Mouse (Mus musculus) kidney, embryonic 14.5 days (tissue): Measurements from ENCODE around the gene Abhd17b. TPM values are rescaled to one million over a fixed set of nuclear protein-coding genes. Genes with fewer than 3 reads are reported as not detected.
A peak's percentile ranks its signal among the peaks of the same experiment; 100 is the strongest.

Experiments
- ATAC-seq: fragments of 200-750 bp; cut with Nextera tagmentation; 2 replicates; pipeline ENCODE4 v1.8.0; 2017; ENCODE audit warnings: moderate number of reproducible peaks, mild to moderate bottlenecking, moderate TSS enrichment, moderate library complexity; ENCODE audit not compliant: low FRiP score, low TSS enrichment
- H3K27ac ChIP-seq: fragments of 300-500 bp; sonication (generic); 2 replicates; pipeline ENCODE4 v1.5.1; 2014; ENCODE audit warnings: low read depth, mild to moderate bottlenecking, low read length, moderate library complexity, mixed read lengths
- H3K27me3 ChIP-seq: fragments of 300-500 bp; sonication (generic); 2 replicates; pipeline ENCODE4 v1.6.1; 2014; ENCODE audit warnings: mild to moderate bottlenecking, low read length; ENCODE audit not compliant: control insufficient read depth, insufficient read depth
- H3K36me3 ChIP-seq: fragments of 300-500 bp; sonication (generic); 2 replicates; pipeline ENCODE4 v1.6.1; 2014; ENCODE audit warnings: low read length, mixed read lengths; ENCODE audit not compliant: control insufficient read depth, insufficient read depth
- H3K4me1 ChIP-seq: fragments of 300-500 bp; sonication (generic); 2 replicates; pipeline ENCODE4 v1.6.1; 2014; ENCODE audit warnings: low read length, mixed read lengths; ENCODE audit not compliant: control insufficient read depth, insufficient read depth
- H3K4me2 ChIP-seq: fragments of 300-500 bp; sonication (generic); replicated peaks from 2 replicates; pipeline ENCODE4 v1.6.1; 2014; ENCODE audit warnings: low read depth, mild to moderate bottlenecking, low read length
- H3K4me3 ChIP-seq: fragments of 300-500 bp; sonication (generic); 2 replicates; pipeline ENCODE4 v1.5.1; 2014; ENCODE audit warnings: mild to moderate bottlenecking, low read length
- H3K9ac ChIP-seq: fragments of 300-500 bp; sonication (generic); 2 replicates; pipeline ENCODE4 v1.6.1; 2014; ENCODE audit warnings: low read depth, mild to moderate bottlenecking, low read length, moderate library complexity
- H3K9me3 ChIP-seq: fragments of 300-500 bp; sonication (generic); 2 replicates; pipeline ENCODE4 v1.6.1; 2016; ENCODE audit warnings: low read length; ENCODE audit not compliant: control insufficient read depth
- WGBS: fragments of 180-500 bp; shearing (Covaris S2); extraction: QIAGEN DNeasy Blood & Tissue Kit; methylation state at CpG from one replicate; pipeline ENCODE4 v1.1.7; 2014; 5-methylcytosine and 5-hydroxymethylcytosine counted together
- polyA plus RNA-seq: library from polyadenylated mRNA; unstranded; fragments of >200 nt; fragmentation: Nextera tagmentation; extraction: Ambion mirVana; gene quantifications from 2 replicates; pipeline ENCODE4 v1.2.1, GENCODE M21; 2014

The Abhd17b gene
- polyA plus RNA-seq, 1 experiment from 2014 or later = 43.0 TPM

- H3K4me2 ChIP-seq = no peak overlapping the region
- no peaks in the 10 kb centered on the region for H3K9me3 ChIP-seq
- H3K36me3 ChIP-seq = no peaks in the 10 kb centered on the region
- no peak overlapping the region for H3K9ac ChIP-seq
- WGBS = 83% methylated on average over 1 of the region's 1 CpGs
- ATAC-seq = no peak
- H3K27me3 ChIP-seq = no peaks in the 10 kb centered on the region
- no peaks in the 10 kb centered on the region; the same call in 1 of the 2 replicates for H3K4me1 ChIP-seq
- no peak overlapping the region for H3K27ac ChIP-seq
- H3K4me3 ChIP-seq = no peak overlapping the region
Measured at GRCm38 (mm10) chr19:21643935-21644334, 9.1 kb upstream of the Abhd17b start.

GRCm38 (mm10) chr19:21645301-21645700 is 7.7 kb upstream of the Abhd17b start:
- Histone ChIP-seq H3K9ac (no peak overlapping the region), H3K27me3 (no peaks in the 10 kb centered on the region), H3K27ac (no peak overlapping the region), H3K4me3 (no peak overlapping the region), H3K9me3 (no peaks in the 10 kb centered on the region), H3K36me3 (no peaks in the 10 kb centered on the region), H3K4me1 (no peaks in the 10 kb centered on the region; the same call in 1 of the 2 replicates), H3K4me2 (no peak overlapping the region)
- WGBS = 26% methylated on average over 4 of the region's 4 CpGs
- ATAC-seq = peak; percentile 58; the same call in 1 of the 2 replicates

- 41% methylated on average over 6 of the region's 6 CpGs for WGBS
- H3K27ac ChIP-seq = no peak overlapping the region
- H3K4me2 ChIP-seq = no peak overlapping the region
- no peaks in the 10 kb centered on the region; the same call in 1 of the 2 replicates for H3K4me1 ChIP-seq
- no peaks in the 10 kb centered on the region for H3K9me3 ChIP-seq
- H3K4me3 ChIP-seq = no peak overlapping the region
- no peaks in the 10 kb centered on the region for H3K27me3 ChIP-seq
- ATAC-seq = no peak
- no peaks in the 10 kb centered on the region for H3K36me3 ChIP-seq
- H3K9ac ChIP-seq = no peak overlapping the region
Measured at GRCm38 (mm10) chr19:21646142-21646541, 6.8 kb upstream of the Abhd17b start.

DNA sequence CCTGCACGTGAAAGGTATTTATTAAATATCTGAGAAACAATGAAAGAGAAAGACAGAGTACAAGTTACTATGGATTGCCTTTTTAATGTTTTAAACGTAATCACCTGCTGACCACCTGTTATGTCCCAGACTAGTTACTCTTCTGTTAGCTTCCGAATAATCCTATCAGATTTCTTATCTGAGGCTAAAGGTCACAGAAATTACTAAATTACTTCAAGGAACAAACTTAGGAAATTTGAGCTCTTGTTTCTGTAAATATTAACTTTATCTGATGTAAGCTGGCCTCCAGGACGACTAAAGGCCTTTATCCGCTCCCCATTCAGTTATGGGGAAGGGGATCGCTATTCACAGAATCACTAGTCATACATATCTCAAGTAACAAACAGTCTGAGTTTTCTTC is 1.3 kb upstream of the Abhd17b start:
- H3K4me2 ChIP-seq = peak overlapping the region; percentile 72
- peak overlapping the region; percentile 84 for H3K4me3 ChIP-seq
- 36% methylated on average over 6 of the region's 6 CpGs for WGBS
- no peaks in the 10 kb centered on the region for H3K9me3 ChIP-seq
- H3K36me3 ChIP-seq = no peaks in the 10 kb centered on the region
- peak overlapping the region; percentile 67; the same call in 1 of the 2 replicates for H3K9ac ChIP-seq
- no peaks in the 10 kb centered on the region for H3K27me3 ChIP-seq
- H3K4me1 ChIP-seq = peaks cover 8% of the 10 kb centered on the region
- no peak for ATAC-seq
- H3K27ac ChIP-seq = no peak overlapping the region; the same call in 1 of the 2 replicates

DNA sequence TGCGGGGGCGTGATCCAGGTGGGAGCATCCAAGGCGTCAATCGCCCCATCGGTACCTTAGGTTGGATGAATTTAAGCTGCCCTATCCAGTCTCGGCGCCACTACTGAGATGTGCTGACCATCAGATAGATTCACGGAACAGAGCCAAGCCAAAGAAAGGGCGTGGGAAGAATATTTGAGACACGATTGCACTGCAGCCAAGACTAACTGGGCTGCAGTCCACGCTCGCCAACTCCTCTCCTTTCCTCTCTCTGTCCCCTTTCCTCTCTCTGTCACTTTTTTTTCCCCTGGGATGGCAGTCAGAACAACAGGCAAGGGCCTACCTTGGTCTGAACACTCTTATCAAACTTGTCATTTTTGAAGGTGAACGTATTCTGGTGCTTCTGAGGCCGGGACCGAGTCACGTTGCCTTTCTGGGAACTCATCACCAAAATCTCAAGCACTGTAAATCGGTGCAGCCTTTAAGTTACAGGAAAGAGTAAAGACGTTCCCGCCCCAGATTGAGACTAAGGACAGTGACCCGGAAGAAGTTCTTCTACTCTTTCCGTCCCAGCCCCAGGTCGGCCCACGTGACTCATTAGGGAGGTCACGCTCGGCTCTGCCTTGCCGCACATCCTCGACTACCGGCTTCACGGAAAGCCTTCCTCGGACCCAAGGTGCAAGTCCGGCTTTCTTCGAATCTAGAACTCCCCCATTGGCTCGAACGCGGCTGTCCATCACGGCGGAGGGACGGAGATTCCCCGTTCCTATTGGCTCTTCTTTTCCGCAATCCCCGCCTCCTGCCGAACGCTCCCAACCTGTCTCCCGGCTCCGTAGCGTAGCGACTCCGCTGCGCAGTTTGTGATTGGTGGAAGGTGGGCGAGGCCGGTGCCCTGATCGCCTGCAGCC is 457 bp upstream of the Abhd17b start, which contains the start of gene 1110059E24Rik:
TSS of gene 1110059E24Rik (minus strand) at position 692 of the 887 bp plus-strand sequence.
- peaks cover 8% of the 10 kb centered on the region for H3K4me1 ChIP-seq
- peak within 1 kb of the TSS; percentile 84 for H3K4me3 ChIP-seq
- no peaks in the 10 kb centered on the region for H3K27me3 ChIP-seq
- peak; percentile 100 for ATAC-seq
- no peaks in the 10 kb centered on the region for H3K36me3 ChIP-seq
- peak within 1 kb of the TSS; percentile 98 for H3K27ac ChIP-seq
- H3K9ac ChIP-seq = peak within 1 kb of the TSS; percentile 95
- peak within 1 kb of the TSS; percentile 72 for H3K4me2 ChIP-seq
- WGBS = 7% methylated on average over 52 of the region's 52 CpGs
- H3K9me3 ChIP-seq = no peaks in the 10 kb centered on the region

- no peaks in the 10 kb centered on the region for H3K9me3 ChIP-seq
- H3K4me1 ChIP-seq = peaks cover 8% of the 10 kb centered on the region
- no peak overlapping the region for H3K27ac ChIP-seq
- no peak for ATAC-seq
- H3K9ac ChIP-seq = peak overlapping the region; percentile 95; the same call in 1 of the 2 replicates
- peak overlapping the region; percentile 84 for H3K4me3 ChIP-seq
- H3K27me3 ChIP-seq = no peaks in the 10 kb centered on the region
- H3K36me3 ChIP-seq = no peaks in the 10 kb centered on the region
- peak overlapping the region; percentile 55 for H3K4me2 ChIP-seq
- WGBS = 67% methylated on average over 7 of the region's 7 CpGs
Measured at GRCm38 (mm10) chr19:21654788-21655187, 1.8 kb downstream of the Abhd17b start.

DNA sequence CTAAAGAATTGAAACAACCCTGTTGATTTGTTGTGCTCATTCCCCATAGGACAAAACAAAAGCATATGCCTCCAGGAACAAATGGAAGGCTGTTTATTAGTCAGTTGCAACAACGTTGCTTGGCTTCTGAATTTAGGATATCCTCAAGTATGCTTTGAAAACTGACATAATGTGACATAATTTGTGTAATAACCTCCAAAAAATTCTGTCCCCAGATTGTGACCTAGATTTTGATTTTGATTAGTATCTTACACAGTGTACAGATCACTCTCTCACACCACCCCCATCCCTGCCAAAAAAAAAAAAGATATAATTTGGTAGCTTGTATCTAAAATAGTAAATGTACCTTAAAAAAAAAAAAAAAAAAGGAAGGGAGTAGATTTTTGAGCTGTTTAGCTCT is 7.7 kb downstream of the Abhd17b start:
- Histone ChIP-seq H3K9ac (no peak overlapping the region), H3K36me3 (no peaks in the 10 kb centered on the region), H3K27me3 (no peaks in the 10 kb centered on the region), H3K4me2 (no peak overlapping the region), H3K9me3 (no peaks in the 10 kb centered on the region), H3K4me1 (no peaks in the 10 kb centered on the region), H3K27ac (no peak overlapping the region), H3K4me3 (no peak overlapping the region)
- ATAC-seq = no peak
- 86% methylated on average over 1 of the region's 1 CpGs for WGBS

- Histone ChIP-seq H3K36me3 (no peaks in the 10 kb centered on the region), H3K27ac (no peak overlapping the region), H3K9ac (no peak overlapping the region), H3K4me1 (no peaks in the 10 kb centered on the region), H3K9me3 (no peaks in the 10 kb centered on the region), H3K4me2 (no peak overlapping the region), H3K4me3 (no peak overlapping the region), H3K27me3 (no peaks in the 10 kb centered on the region)
- 74% methylated on average over 4 of the region's 4 CpGs for WGBS
- no peak for ATAC-seq
Measured at GRCm38 (mm10) chr19:21663756-21664456, 10.9 kb downstream of the Abhd17b start.

- no peaks in the 10 kb centered on the region for H3K4me1 ChIP-seq
- H3K9ac ChIP-seq = no peak overlapping the region
- no peaks in the 10 kb centered on the region; the same call in 1 of the 2 replicates for H3K9me3 ChIP-seq
- no peaks in the 10 kb centered on the region for H3K27me3 ChIP-seq
- no peak overlapping the region for H3K4me2 ChIP-seq
- H3K27ac ChIP-seq = no peak overlapping the region
- no peak for ATAC-seq
- no peaks in the 10 kb centered on the region for H3K36me3 ChIP-seq
- H3K4me3 ChIP-seq = no peak overlapping the region
- 76% methylated on average over 4 of the region's 4 CpGs for WGBS
Measured at GRCm38 (mm10) chr19:21669650-21670049, 16.7 kb downstream of the Abhd17b start.
